16 mouse cellular contexts compared by ENCODE assay signal in genomic region chr7:84370911-84371592, GRCm38 (mm10). TPM values are rescaled to one million over a fixed set of nuclear protein-coding genes. Genes with fewer than 3 reads are reported as not detected.
A peak's percentile ranks its signal among the peaks of the same experiment; 100 is the strongest.
DNase-seq lines count a peak whose midpoint lies in the region; ATAC-seq lines count a peak whose summit lies in the region.
"Had no signal": no experiment of that assay in that cellular context is flagged by ENCODE, and none has a peak within 500 bp of the region (broad histone marks: within the 10 kb centered on the region; RNA-seq: fewer than 3 reads in every experiment).

No protein-coding gene starts in this region.

- H3K4me3 ChIP-seq in hindbrain, embryonic 13.5 days, result no peak overlapping the region
- no peak overlapping the region for H3K4me3 ChIP-seq in hindbrain, embryonic 11.5 days (ENCODE audit: low read depth, low read length)
- H3K4me3 ChIP-seq: heart, adult 2 months had no signal

- peaks cover 32% of the 10 kb centered on the region for H3K4me1 ChIP-seq in hindbrain, embryonic 13.5 days (replicated peaks)
- no peaks in the 10 kb centered on the region for H3K4me1 ChIP-seq in hindbrain, embryonic 11.5 days (replicated peaks; ENCODE audit: control insufficient read depth, insufficient read depth, low read length)

- no peaks in the 10 kb centered on the region for H3K27me3 ChIP-seq in hindbrain, embryonic 13.5 days
- H3K27me3 ChIP-seq in hindbrain, embryonic 11.5 days (ENCODE audit: control insufficient read depth, insufficient read depth, low read length), result no peaks in the 10 kb centered on the region

- H3K9ac ChIP-seq in hindbrain, embryonic 13.5 days, result no peak overlapping the region
- no peak overlapping the region for H3K9ac ChIP-seq in hindbrain, embryonic 11.5 days (ENCODE audit: low read depth, low read length)
- H3K9ac ChIP-seq: liver, postnatal 0 days had no signal

- H3K4me2 ChIP-seq in hindbrain, embryonic 13.5 days, result 0 out of 2 replicates have a peak overlapping the region, but pooled peaks have one; percentile 8
- H3K4me2 ChIP-seq in hindbrain, embryonic 11.5 days (replicated peaks; ENCODE audit: low read depth, low read length), result no peak overlapping the region

- 88% methylated on average over 6 of the region's 6 CpGs for WGBS in hindbrain, embryonic 13.5 days
- WGBS in hindbrain, embryonic 11.5 days, result 90% methylated on average over 6 of the region's 6 CpGs

- 0 out of 2 replicates have a peak, but pooled peaks cover 2% of the 10 kb centered on the region for H3K36me3 ChIP-seq in hindbrain, embryonic 13.5 days
- no peaks in the 10 kb centered on the region for H3K36me3 ChIP-seq in hindbrain, embryonic 11.5 days (ENCODE audit: control insufficient read depth, insufficient read depth, low read length)

- no peak for ATAC-seq in hindbrain, embryonic 13.5 days (ENCODE audit: low FRiP score)
- ATAC-seq in hindbrain, embryonic 11.5 days (ENCODE audit: low FRiP score), result no peak
- ATAC-seq: liver, postnatal 0 days had no signal

- H3K9me3 ChIP-seq in hindbrain, embryonic 13.5 days, result no peaks in the 10 kb centered on the region
- H3K9me3 ChIP-seq in hindbrain, embryonic 11.5 days (ENCODE audit: control insufficient read depth, low read length), result no peaks in the 10 kb centered on the region

- no peak for DNase-seq in hindbrain, embryonic 11.5 days (ENCODE audit: low spot score)
- peak; percentile 54 to 71 for DNase-seq in right cerebral cortex, adult 2 months (ENCODE audit: low spot score in 2 of 2)
- no peak for DNase-seq in right cerebral cortex, postnatal 4 days
- DNase-seq in left cerebral cortex, adult 9 months (ENCODE audit: low spot score in 2 of 2), result peak; percentile 62 to 74
- DNase-seq in telencephalon, adult 2 months (ENCODE audit: low read depth, low spot score), result peak; percentile 82
- DNase-seq in heart, adult 18-20 months, result no peak
- no peak for DNase-seq in heart, postnatal 4 days
- DNase-seq: cerebellum, adult 11 months; heart, adult 2 months; heart, postnatal 10 days; kidney, adult 11 months; liver, postnatal 0 days; lung, postnatal 4 days; thymus, postnatal 14 days had no signal

- peak overlapping the region; percentile 81 for H3K27ac ChIP-seq in hindbrain, embryonic 13.5 days
- no peak overlapping the region for H3K27ac ChIP-seq in hindbrain, embryonic 11.5 days (ENCODE audit: low read depth, low read length)
- H3K27ac ChIP-seq: heart, adult 2 months had no signal

RNA-seq across cellular contexts. Expression of gene Arnt2, which starts 38.9 kb away (rescaled TPM):
- polyA plus RNA-seq in hindbrain, embryonic 13.5 days (2015; fragmentation: Nextera tagmentation; extraction: Ambion mirVana), result 60.3 and 64.8 TPM in 2 replicates
- 32.8 and 39.5 TPM in 2 replicates for polyA plus RNA-seq in hindbrain, embryonic 11.5 days (2014; fragmentation: Nextera tagmentation; extraction: Ambion mirVana)
- total RNA-seq in heart, adult 18-20 months (2021), result 1 to 10 TPM in 1 of 2 experiments, under 1 TPM in 1; 0.40 to 1.4 TPM
- 1 to 10 TPM; 1.5 to 1.7 TPM for total RNA-seq in heart, postnatal 4 days (2021)
- total RNA-seq: neutrophil, adult 5-6 weeks had no signal
- polyA plus RNA-seq: liver, postnatal 0 days had no signal

Comparison
In these comparisons a context has a peak if more than half of its experiments do, and no peak if none do; other contexts are left out.
1. DNase-seq: peak in right cerebral cortex, adult 2 months (2 of 2), left cerebral cortex, adult 9 months (2 of 2) and telencephalon, adult 2 months (single experiment); none in hindbrain, embryonic 11.5 days (single experiment), right cerebral cortex, postnatal 4 days (single experiment), heart, adult 18-20 months (0 of 2) and heart, postnatal 4 days (single experiment).